Mouse (Mus musculus) heart, postnatal 36 days (tissue): ENCODE results near the gene Mrps27. TPM values are rescaled to one million over a fixed set of nuclear protein-coding genes. Genes with fewer than 3 reads are reported as not detected.
A peak's percentile ranks its signal among the peaks of the same experiment; 100 is the strongest.

Experiments
- DNase-seq, 2 experiments: peaks; one replicate each; pipeline ENCODE4 v3.0.0; 2021 to 2022
- intact Hi-C: fragments of 180-260 bp; cut with DNase I; formaldehyde crosslinking; loops from one replicate; pipeline ENCODE4 v1.15.1; 2025
- total RNA-seq, 2 experiments: library from RNA; stranded (reverse); gene quantifications; 2 replicates each; pipeline ENCODE4 v1.2.3; 2021

Mrps27 gene
- total RNA-seq, 2 experiments from 2014 or later, result 48.2 to 48.8 TPM

DNA sequence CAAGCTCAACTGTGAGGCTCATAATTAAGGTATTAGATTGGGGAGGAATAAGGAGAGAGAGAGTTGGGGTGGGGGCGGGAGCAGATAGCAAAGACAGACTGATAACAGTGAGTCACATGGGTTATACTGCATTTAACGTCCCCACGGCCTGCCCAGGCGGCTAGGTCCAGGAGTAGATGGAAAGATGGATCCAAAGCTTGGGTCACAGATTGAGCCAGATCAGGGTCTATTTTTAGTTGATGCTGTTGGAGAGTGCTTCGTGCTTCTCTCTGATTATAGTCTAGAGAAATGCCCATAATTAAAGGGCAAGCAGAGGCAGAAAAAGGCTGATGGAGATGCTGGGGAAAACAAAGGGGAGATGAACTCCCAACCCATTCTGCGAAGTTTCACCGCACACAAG is 110.4 kb downstream of the Mrps27 start:
- no peak for DNase-seq
- intact Hi-C loops, result no loop called here

DNA sequence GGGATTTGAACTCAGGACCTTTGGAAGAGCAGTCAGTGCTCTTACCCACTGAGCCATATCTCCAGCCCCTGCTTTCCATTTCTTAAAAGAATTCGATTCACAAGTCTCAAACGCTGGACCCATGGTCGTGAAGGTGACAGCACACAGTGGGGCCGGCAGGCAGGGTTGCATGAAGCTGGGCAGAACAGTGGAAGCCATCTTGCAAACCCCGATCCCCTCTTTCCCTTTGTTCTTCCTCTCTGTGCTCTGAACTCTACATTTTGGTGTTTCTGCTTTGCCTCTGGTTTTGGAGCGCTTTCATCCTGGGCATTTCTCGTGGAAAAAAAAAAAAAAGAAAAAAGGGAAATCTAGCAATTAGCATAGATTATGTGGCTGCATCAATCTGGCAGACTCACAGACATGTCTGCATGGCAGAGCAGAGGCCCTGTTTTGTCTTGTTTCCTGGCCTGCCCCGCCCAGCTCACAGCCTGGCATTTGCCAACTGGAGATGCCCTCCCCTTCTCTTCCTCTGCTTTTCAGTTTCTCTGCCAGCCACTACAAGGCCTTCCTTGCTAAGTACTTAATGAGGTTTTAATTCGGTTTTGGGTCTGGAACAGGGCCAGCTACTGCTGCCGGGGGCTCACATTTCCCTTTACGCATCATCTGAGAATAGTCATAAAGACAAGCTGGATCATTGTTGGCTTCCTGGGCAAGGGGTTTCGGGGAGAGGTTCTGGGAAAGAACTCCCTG is 114.2 kb downstream of the Mrps27 start:
- no peak for DNase-seq
- intact Hi-C loops, result no loop called here

DNA sequence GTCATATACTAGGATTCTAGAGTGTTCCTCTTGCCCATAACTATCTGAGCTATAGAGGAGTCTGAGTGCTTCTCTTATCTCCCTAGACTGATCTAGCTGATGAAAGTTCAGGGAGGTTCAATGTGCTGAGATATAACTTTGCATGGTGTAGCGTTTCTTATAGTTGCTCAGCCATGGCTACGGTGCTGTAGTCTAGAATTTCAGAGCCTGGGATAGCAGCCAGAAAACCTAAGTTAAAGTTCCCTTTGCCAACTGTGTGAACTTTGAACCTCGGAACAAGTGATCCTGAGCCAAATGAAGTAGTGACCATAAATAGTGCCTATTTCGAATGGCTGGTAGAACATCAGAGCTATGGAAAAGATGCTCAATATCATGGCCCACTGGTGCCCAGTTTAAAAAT is 115.0 kb downstream of the Mrps27 start:
- intact Hi-C loops, result no loop called here
- no peak for DNase-seq

DNA sequence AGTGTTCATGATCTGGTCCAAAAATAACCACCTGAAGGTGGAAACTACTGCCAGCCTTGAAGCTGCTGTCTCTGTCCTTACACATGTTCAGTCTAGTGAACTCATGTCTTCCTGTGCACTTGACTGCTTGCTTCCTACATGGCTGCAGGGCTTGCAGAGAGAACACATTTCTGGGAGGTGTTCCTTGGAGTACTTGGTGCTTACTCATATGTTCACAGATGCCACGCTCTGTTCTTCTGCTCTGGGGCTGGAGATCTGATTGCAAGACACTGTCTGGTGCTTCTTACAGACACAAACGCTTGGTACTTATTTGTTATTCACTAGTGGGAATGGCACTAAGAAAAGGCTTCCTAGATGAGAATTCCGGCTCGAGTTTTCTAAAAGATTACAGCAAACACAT is 117.3 kb downstream of the Mrps27 start:
- DNase-seq, result no peak
- intact Hi-C loops, result no loop called here

DNA sequence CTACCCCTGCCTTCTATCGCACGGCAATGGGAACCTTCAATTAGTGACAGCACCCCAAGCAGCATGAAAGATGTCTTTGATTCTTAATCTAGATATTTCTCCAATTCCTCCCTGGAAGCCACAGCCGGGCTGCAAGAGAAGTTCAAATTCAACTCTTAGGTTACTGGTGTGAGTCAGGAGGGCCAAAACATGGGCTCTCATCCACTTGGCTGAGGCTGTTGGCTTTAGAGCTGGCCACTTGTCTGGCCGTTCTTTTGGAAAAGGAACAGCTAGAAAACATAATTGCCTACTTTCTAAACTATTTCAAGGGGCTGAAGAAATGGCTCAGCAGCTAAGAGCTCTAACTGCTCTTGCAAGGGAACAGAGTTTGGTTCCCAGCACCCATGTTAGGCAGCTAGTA is 120.0 kb downstream of the Mrps27 start:
- peak in 1 of 2 experiments; percentile 39 for DNase-seq
- intact Hi-C loops, result no loop called here

Other genes with a start within 250 kb of the Mrps27 start
- 10 to 100 TPM in 1 of 2 experiments, 1 to 10 TPM in 1; 7.5 to 12.1 TPM for gene Zfp366, start 160.0 kb upstream of the Mrps27 start, total RNA-seq
- 10 to 100 TPM; 47.0 to 49.2 TPM for gene Ptcd2, start 81 bp upstream of the Mrps27 start, total RNA-seq
- 10 to 100 TPM; 11.8 to 14.4 TPM for gene Map1b, start 171.8 kb downstream of the Mrps27 start, total RNA-seq